Mouse (Mus musculus): ENCODE results near the gene Mbtps1.

The Mbtps1 gene

DNA sequence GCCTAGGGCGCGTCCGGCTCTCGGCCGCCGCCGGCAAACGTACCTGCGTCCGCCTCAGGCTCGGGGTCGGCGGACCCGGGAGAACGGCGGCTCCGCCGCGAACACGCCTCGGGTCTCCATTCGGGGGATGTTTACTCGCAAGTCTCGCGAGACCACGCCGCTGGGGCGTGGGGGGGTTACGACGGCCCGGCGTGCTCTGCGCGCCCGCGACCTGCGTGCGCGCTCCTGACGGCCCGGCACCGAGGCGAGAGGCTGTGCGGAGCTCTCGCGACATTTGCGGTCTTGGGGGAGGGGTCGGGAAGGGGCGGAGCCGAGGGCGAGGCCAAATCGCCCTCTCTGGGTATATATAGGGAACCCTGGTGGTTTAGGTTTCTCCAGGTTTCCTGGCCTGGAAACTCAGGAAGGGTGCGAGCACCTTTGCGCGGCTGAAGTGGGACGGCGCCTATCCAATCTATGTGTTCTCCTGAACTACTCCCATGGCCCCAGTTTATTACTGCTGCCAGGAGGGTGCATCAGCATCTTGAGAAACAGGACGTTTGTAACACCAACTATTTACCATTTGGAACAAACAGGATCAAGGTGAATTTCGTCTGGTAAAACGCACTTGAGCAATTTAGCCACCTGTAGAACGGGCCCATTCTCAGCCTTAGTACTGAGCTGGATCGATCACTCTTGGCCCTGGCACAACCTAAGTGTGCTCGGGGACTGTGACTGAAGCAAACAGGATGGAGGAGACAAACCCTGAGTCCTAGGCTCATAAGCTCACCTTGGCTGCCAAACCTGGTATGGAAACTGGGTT is at the start of gene Mbtps1:
TSS of gene Mbtps1 (minus strand) at position 133 of the 799 bp plus-strand sequence.
- DNase-seq = peak; percentile 99

DNA sequence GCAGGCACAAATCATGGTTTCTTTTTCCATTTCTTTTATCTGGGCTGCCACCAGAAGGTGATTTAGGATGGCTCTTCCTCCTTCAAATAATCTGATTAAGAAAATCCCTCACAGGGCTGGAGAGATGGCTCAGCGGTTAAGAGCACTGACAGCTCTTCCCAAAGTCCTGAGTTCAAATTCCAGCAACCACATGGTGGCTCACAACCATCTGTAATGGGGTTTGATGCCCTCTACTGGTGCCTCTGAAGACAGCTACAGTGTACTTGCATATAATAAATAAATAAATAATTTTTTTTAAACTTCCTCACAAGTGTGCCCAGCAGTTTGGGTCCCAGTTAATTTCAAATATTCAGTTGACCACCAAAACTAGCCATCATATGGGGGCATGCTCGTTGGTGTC is 47.7 kb upstream of the Mbtps1 start:
- DNase-seq = no peak

DNA sequence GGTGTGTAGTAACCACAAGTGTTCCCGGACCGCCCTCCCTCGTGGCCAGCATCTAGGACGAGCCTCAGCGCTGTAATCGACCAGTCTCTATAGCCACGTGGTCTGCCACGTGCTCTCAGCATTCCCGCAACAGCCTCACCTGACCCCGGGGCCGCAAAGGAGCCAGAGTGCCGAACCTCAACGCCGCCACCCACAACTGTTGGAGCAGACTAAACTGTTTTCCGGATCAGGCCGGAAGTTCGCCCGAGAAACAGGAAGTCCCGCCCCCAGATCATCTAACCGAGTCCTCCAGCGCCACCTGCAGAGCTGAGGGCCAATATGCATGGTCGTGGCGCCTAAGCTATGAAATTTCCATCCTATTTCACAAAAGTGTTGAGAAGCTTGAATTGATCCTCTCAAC is 46.5 kb upstream of the Mbtps1 start, which contains the start of gene Taf1c:
TSS of gene Taf1c (minus strand) at position 227 of the 400 bp plus-strand sequence.
- DNase-seq = peak; percentile 96 to 97

- no peak for DNase-seq
These were observed 45.9 kb upstream of the Mbtps1 start for GRCm38 (mm10) chr8:119604398-119604803.

DNA sequence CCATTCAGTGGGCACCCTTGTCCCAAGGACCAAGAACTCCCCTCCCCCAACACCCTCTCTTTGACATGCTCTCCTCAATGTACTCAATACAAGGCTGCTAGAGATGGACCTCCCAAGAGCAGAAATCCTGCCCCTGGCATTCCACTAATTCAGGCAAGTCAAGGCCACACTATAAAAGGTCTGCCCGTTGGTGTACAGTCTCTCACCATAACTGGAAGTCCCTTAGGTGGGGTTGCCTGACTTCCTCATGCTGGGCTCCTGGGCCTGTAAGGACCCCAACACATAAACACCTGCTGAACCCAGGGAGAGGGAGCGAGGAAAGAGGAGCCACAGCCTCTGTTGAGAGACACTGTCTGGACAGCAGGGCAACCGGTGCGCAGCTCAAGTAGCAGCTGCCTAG is 45.2 kb upstream of the Mbtps1 start:
- no peak for DNase-seq

DNA sequence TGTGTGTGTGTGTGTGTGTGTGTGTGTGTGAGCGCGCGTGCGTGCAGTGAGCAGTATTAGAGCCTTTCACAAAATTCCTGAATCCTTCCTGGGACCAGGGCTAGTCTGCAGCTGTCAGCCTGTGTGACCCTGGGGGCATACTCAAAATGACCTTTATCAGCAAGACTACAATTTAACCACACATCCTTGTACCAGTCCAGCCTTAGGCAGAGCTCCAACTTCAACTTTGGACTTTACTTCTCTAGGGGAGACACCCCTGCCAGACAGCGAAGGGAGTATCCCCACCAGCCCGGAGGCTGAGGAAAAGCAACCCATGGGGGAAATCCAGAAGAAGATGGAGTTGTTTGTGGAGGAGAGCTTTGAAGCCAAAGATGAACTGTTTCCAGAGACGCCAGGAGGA is 32.9 kb upstream of the Mbtps1 start:
- no peak for DNase-seq

DNA sequence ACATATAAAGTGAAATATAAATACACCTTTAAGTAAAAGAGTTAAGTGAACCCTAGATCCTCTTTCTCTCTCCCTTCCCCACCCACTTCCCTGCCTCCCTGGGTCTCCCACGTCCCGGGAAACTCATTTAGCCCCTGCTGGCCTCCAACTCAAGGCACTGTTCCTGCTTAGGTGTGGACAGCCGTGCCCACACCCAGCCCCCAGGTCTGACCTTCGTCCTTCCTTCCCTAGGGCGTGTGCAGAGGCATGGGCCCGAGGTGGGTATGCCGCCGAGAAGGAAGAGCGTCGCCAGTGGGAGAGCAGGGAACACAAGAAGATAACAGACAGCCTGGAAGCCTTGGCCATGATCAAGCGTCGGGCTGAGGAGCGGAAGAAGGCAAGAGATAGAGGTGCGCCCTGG is 31.8 kb upstream of the Mbtps1 start:
- no peak for DNase-seq

- DNase-seq = peak; percentile 26 to 42
These were observed 30.3 kb upstream of the Mbtps1 start for GRCm38 (mm10) chr8:119588844-119589243.

GRCm38 (mm10) chr8:119588321-119588720 is 29.8 kb upstream of the Mbtps1 start:
- no peak for DNase-seq

- DNase-seq = no peak
These were observed 27.4 kb upstream of the Mbtps1 start for GRCm38 (mm10) chr8:119585901-119586300.

DNA sequence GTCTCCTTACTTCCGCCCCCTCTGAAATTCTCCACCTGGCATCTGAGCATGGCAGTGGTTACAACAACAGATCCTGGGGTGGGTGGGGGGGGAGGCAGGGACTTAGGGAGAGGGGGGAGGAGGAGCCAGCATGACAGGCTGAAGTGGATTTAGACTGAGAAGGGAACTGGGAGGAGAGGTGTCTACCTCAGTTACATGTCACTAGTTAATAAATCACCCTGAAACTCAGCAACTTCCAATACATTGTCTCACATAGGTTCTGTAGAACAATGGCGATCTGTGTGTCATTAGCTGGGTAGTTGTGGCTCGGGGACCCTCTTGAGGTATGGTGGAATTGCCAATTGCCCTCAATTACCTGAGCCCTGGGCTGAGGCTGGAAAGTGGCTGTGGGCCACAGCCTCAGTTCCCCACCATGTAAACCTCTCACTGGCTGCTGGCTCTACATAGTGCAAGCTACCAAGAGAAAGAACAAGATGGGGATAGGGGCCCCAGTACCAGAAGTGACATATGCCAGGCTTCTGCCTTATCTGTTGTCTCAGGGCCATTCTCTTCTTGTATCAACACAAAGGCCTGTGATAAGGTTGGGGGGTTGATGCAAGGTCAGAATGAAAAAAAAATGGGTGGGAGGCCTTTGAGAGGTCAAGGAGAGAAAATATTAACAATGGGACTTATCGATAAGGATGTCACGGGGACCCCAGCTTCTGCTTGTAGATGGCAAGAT is 22.1 kb upstream of the Mbtps1 start:
- no peak for DNase-seq

DNA sequence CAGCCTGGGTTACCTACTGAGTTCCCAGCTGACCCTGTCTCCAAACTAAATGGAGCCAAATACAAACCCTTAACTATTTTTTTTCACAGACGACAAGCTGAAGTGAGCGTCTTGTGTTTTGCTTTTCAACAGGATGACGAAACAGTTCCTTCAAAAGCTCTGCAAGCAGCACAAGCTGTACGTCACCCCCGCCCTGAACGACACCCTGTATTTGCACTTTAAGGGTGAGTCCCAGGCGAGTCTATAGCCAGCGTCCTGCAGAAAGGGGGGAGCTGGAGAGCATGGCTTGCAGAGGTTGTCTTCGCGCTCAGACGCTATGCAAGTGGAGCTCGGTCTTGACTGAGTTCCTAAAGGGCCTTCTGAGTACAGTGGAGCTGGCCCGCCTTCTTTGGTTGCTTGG is 20.6 kb upstream of the Mbtps1 start:
- DNase-seq = no peak

DNA sequence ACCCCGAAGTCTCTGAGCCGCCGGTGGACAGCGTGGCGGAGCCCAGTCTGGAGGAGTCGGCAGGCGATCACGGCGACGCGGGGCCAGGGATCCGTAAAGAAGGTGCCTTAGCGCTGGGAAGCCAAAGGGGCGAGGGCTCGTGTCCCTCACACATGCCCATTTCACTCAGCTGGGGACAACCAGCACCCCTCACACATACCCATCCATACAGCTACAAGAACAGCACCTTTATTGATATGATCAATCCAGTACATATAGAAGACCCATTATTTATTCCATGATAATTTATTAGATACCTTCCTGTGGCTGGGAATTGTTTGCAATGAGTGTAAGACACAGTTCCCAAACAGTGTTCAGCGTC is 16.8 kb upstream of the Mbtps1 start:
- no peak for DNase-seq

DNA sequence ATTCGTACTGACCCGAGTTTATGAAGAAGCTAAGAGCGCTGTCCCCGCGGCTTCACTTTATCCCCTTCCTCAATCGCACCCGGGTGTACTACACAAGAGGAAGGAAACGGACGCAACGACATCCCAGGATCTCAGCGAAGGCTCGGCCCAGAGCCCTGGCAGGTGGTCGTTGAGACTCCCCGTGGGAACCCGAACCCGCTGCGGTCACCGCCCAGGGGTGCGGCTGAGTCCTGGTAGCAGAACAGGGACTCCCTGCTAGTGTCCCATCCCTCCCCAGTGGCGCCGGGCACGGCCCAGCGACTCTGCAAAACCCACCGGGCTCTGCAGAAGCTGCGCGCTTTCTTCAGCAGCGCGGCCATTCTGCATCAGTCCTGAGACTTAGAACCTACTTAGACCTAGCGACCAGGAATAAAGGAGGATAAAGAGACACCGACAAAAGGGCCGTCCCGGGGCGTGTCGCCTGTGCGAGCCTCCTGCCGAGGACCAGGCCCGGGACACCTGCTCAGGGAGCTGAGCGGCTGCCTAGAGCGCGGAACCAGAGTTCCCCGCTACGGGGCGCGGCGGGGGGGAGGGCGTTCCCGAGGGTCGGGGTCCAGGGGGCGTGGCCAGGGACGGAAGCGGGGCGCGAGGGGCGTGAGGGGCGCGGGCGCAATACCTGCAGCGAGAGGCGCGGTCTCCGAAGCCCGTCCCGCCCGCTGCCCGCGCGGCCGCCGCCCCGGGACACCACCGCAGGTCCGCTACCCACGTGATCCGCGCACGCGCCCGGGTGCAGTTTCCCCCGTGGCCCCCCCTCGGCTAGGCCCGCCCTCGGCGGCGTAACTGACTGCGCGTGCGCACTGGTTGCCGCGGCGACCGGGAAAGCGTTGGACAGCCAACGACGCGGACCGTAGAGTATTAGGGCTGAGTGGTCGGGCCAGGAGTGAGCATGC is 16.2 kb upstream of the Mbtps1 start, which contains the start of the genes Hsdl1 and Dnaaf1:
TSS of gene Hsdl1 (minus strand) at position 747 of the 929 bp plus-strand sequence.
TSS of gene Dnaaf1 (plus strand) at position 799 of the 929 bp plus-strand sequence.
- DNase-seq = peak; percentile 98

DNA sequence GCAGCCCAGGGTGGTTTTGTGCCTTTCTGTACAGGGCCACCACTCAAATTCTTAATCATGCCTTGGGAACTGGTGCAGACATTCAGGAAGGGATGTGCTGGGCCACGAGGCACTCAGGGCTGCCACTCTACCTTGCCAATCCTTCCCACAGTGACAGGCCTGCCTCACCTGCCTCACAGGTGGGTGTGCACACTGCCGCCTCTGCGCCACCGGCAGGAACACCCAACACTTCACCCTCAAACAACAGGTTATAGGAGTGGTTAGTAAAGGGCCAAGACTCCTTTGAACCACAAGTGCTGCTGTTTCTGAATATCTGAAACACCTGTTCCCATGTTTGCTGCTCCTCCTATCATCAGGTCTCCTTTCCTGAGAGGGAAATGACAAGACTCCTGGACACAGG is 13.9 kb upstream of the Mbtps1 start:
- DNase-seq = no peak

GRCm38 (mm10) chr8:119571135-119571534 is 12.6 kb upstream of the Mbtps1 start:
- no peak for DNase-seq

- no peak for DNase-seq
These were observed 11.3 kb upstream of the Mbtps1 start for GRCm38 (mm10) chr8:119569881-119570280.

DNA sequence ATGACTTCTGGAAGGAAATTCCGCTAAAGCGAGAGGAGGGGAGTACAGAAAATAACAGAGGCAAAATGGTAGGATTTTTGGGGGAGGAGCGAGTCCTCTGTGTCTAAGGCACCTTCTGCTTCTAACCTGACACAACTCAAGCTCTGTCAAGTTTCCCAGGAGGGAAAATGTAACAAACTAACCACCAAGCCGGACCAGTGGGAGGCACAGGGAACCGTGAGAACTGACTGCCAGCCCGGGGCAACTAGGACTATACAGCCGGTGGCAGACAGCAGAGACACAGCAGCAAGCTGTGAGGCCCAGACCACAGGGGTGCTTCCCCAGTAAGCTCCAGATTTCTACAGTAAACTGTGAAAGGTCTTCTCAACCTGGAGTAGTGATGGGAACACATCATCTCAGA is 10.4 kb upstream of the Mbtps1 start:
- DNase-seq = no peak

DNA sequence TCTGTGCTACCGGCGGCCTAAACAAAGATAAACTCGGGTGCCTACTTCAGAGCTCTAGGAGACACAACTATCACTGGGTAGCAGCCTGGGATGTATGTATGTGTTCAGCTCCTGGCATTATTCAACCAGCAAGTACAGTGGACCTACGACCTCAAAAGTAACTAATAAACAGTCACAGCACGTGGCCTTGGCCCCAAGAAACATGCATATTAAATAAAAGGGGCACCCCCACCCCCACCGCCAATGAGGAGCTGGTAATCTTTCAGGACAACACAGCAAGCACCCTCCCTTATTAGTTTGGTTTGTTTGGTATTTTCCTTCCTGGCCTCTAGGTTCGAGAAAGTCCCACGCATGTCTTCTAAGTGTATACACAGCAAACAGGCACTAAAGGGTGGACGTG is 9.7 kb upstream of the Mbtps1 start:
- DNase-seq = no peak

- DNase-seq = no peak
These were observed 7.8 kb upstream of the Mbtps1 start for GRCm38 (mm10) chr8:119566367-119566766.

GRCm38 (mm10) chr8:119563849-119564251 is 5.3 kb upstream of the Mbtps1 start:
- DNase-seq = no peak

- DNase-seq = no peak
These were observed 826 bp upstream of the Mbtps1 start for GRCm38 (mm10) chr8:119559402-119559720.

Measured in kidney, postnatal 4 days (tissue).